Mouse (Mus musculus) intestine, embryonic 16.5 days (tissue): ENCODE measurements around the gene Gm7324. TPM values are rescaled to one million over a fixed set of nuclear protein-coding genes. Genes with fewer than 3 reads are reported as not detected.
"Not testable (repeated sequence)": the region's sequence is repeated elsewhere in the genome, so short reads cannot be mapped to it uniquely, and the experiment has no call there.

Experiments used
- ATAC-seq: fragments of 200-750 bp; cut with Nextera tagmentation; 2 replicates; pipeline ENCODE4 v1.8.0; 2017; ENCODE audit warnings: moderate TSS enrichment, moderate library complexity
- H3K27ac ChIP-seq: fragments of 300-500 bp; sonication (generic); 2 replicates; pipeline ENCODE4 v1.5.1; 2014; ENCODE audit warnings: mild to moderate bottlenecking, low read length
- H3K27me3 ChIP-seq: fragments of 300-500 bp; sonication (generic); replicated peaks from 2 replicates; pipeline ENCODE4 v1.6.1; 2014; ENCODE audit warnings: low read length, control low read depth, mixed read lengths; ENCODE audit not compliant: control insufficient read depth, insufficient read depth
- H3K36me3 ChIP-seq: fragments of 300-500 bp; sonication (generic); 2 replicates; pipeline ENCODE4 v1.6.1; 2014; ENCODE audit warnings: low read length, control low read depth; ENCODE audit not compliant: control insufficient read depth, insufficient read depth
- H3K4me1 ChIP-seq: fragments of 300-500 bp; sonication (generic); 2 replicates; pipeline ENCODE4 v1.6.1; 2014; ENCODE audit warnings: low read length, control low read depth, mixed read lengths; ENCODE audit not compliant: control insufficient read depth, insufficient read depth
- H3K4me2 ChIP-seq: fragments of 300-500 bp; sonication (generic); 2 replicates; pipeline ENCODE4 v1.6.1; 2014; ENCODE audit warnings: low read depth, low read length, control low read depth
- H3K4me3 ChIP-seq: fragments of 300-500 bp; sonication (generic); 2 replicates; pipeline ENCODE4 v1.5.1; 2014; ENCODE audit warnings: mild to moderate bottlenecking, low read length
- H3K9ac ChIP-seq: fragments of 300-500 bp; sonication (generic); 2 replicates; pipeline ENCODE4 v1.6.1; 2014; ENCODE audit warnings: low read depth, low read length
- H3K9me3 ChIP-seq: fragments of 300-500 bp; sonication (generic); 2 replicates; pipeline ENCODE4 v1.6.1; 2016; ENCODE audit warnings: low read length, control low read depth; ENCODE audit not compliant: control insufficient read depth
- WGBS: fragments of 180-500 bp; shearing (Covaris S2); extraction: QIAGEN DNeasy Blood & Tissue Kit; methylation state at CpG from one replicate; pipeline ENCODE4 v1.1.7; 2014; 5-methylcytosine and 5-hydroxymethylcytosine counted together
- polyA plus RNA-seq: library from polyadenylated mRNA; unstranded; fragments of >200 nt; fragmentation: Nextera tagmentation; extraction: Ambion mirVana; gene quantifications from 2 replicates; pipeline ENCODE4 v1.2.1, GENCODE M21; 2015

The Gm7324 gene
- 0.62 and 0.88 TPM in 2 replicates for polyA plus RNA-seq

DNA sequence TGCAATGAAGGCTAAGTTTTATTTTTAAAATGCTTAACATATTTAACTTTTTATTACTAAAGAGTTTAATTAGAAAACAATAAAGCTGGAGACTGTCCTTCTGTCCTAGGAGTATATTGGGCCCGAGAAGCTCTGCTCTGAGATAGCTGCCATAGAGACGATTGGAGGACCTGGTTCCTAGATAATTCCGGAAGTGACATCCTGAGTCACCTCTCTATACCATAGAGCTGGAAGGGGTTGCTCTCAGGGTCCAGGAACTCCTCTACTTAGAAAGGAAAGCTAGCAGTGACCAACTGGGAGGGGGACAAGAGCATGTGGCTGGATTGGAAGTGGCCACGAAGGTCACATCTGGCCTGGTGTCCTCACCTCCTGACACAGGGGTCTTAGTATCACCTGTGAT, at the start of gene Gm7324:
Gene Gm7324 (plus strand): TSS at position 208 of the 400 bp plus-strand sequence.
- not testable (repeated sequence) for H3K27me3 ChIP-seq, ATAC-seq, H3K36me3 ChIP-seq, H3K4me1 ChIP-seq, H3K4me3 ChIP-seq, H3K27ac ChIP-seq, H3K4me2 ChIP-seq, H3K9me3 ChIP-seq, H3K9ac ChIP-seq
- 90% methylated on average over 4 of the region's 4 CpGs for WGBS

GRCm38 (mm10) chr14:43677099-43677498, 20.5 kb upstream of the Gm7324 start, which contains the start of gene Gm8165:
Gm8165 (minus strand) TSS chr14:43677199.
- ATAC-seq, H3K4me1 ChIP-seq, H3K27ac ChIP-seq, H3K4me2 ChIP-seq, H3K4me3 ChIP-seq, H3K36me3 ChIP-seq, H3K9ac ChIP-seq, H3K27me3 ChIP-seq, H3K9me3 ChIP-seq: not testable (repeated sequence)
- WGBS, result no CpG with 5 or more reads among the region's 2 CpGs

DNA sequence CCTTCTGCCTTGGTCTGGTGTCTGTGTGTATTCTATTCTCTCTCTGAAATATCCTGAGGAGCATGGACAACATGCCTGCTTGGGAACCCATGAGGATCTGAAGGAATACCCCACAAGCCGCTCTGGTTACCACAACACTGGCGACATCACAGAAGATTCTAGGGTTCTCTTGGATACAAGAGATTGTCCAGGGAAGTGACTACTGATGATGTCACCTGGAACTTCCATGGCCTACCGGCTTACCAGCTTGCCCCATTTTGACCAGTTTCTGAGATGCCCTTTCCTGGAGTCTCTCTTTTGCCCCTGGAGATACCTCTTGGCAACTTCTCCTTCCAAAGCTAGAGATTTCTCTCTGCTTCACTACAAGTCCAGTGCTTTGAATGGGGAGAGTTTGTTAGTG, 29.8 kb downstream of the Gm7324 start, which contains the start of gene Gm16506:
Gene Gm16506 (minus strand): TSS at position 101 of the 400 bp plus-strand sequence.
- not testable (repeated sequence) for H3K4me2 ChIP-seq, H3K9me3 ChIP-seq, H3K27ac ChIP-seq, H3K9ac ChIP-seq, H3K4me1 ChIP-seq, H3K36me3 ChIP-seq, H3K4me3 ChIP-seq, H3K27me3 ChIP-seq, ATAC-seq
- 96% methylated on average over 2 of the region's 3 CpGs for WGBS

DNA sequence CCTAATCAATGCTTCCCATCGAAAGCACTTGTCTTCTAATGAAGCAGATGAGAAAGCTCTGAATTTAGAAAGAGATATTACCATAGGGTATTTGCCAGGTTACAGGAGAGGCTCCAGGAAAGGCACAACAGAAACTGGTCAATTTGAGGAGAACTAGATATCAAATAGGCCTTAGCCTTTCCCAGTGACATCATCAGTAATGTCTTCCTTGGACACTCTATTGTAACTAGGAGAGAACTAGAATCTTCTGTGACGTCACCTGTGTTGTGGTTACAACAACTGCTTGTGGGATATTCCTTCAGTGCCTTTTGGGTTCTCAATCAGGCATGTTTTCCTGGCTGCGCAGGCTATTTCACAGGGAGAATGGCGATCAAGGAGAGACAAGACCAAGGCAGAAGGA, 49.9 kb downstream of the Gm7324 start, which contains the start of gene Gm6526:
Gene Gm6526 (plus strand): TSS at position 301 of the 400 bp plus-strand sequence.
- H3K9me3 ChIP-seq, H3K27ac ChIP-seq, H3K4me1 ChIP-seq, H3K4me2 ChIP-seq, H3K36me3 ChIP-seq, ATAC-seq, H3K27me3 ChIP-seq, H3K4me3 ChIP-seq, H3K9ac ChIP-seq: not testable (repeated sequence)
- 82% methylated on average over 4 of the region's 4 CpGs for WGBS

Other genes starting within 250 kb of the Gm7324 start
- not detected in 2 replicates for gene Gm5799, start 154.3 kb upstream of the Gm7324 start, polyA plus RNA-seq
- gene Gm17654, start 118.7 kb upstream of the Gm7324 start, polyA plus RNA-seq, result not detected in 2 replicates
- not detected in 2 replicates for gene Gm10375, start 89.8 kb upstream of the Gm7324 start, polyA plus RNA-seq
- not detected in 2 replicates for gene Gm8165, start 20.6 kb upstream of the Gm7324 start, polyA plus RNA-seq
- gene Gm16506, start 29.7 kb downstream of the Gm7324 start, polyA plus RNA-seq, result not detected in 2 replicates
- not detected in 2 replicates for gene Gm6526, start 50.0 kb downstream of the Gm7324 start, polyA plus RNA-seq
- not detected in 2 replicates for gene Gm8180, start 86.9 kb downstream of the Gm7324 start, polyA plus RNA-seq
- gene Ear1, start 177.7 kb downstream of the Gm7324 start, polyA plus RNA-seq, result 0.20 TPM in 1 of 2 replicates, not detected in the other
- gene Ear10, start 225.7 kb downstream of the Gm7324 start, polyA plus RNA-seq, result not detected in 2 replicates
- 6.8 and 8.0 TPM in 2 replicates for gene Gm8113, start 227.6 kb downstream of the Gm7324 start, polyA plus RNA-seq